In genomic region chr10:95718760-95719159, GRCm38 (mm10) we compare ENCODE assay signal across 30 mouse cellular contexts. TPM values are rescaled to one million over a fixed set of nuclear protein-coding genes. Genes with fewer than 3 reads are reported as not detected.
A peak's percentile ranks its signal among the peaks of the same experiment; 100 is the strongest.
DNase-seq lines count a peak whose midpoint lies in the region; TF ChIP-seq lines count a peak whose summit lies in the region.
"Had no signal": no experiment of that assay in that cellular context is flagged by ENCODE, and none has a peak within 500 bp of the region (broad histone marks: within the 10 kb centered on the region; RNA-seq: fewer than 3 reads in every experiment).

No protein-coding gene starts in this region.

- no peak for DNase-seq in heart, embryonic 10.5 days (ENCODE audit: low spot score)
- DNase-seq in heart, postnatal 36 days, result no peak
- peak; percentile 55 for DNase-seq in R1 (ENCODE audit: low read depth, low spot score)
- no peak for DNase-seq in layer of hippocampus, adult 11-12 months (ENCODE audit: low spot score)
- DNase-seq in cerebellum, postnatal 4 days (ENCODE audit: low spot score in 2 of 2), result no peak
- DNase-seq: adrenal gland, adult 2 months; adrenal gland, postnatal 14 days; cerebellum, adult 11 months; cerebellum, adult 2 months; cerebellum, adult 9-11 months; cerebellum, postnatal 25 days; embryo, embryonic 11 days; gastrocnemius, postnatal 25 days; heart, adult 18-20 months; heart, postnatal 14 days had no signal

- TF ChIP-seq CTCF in ES-Bruce4 (IDR thresholded peaks at IDR 0.05; ENCODE audit: low read depth, low read length), result no peak

- H3K27me3 ChIP-seq in heart, embryonic 10.5 days (ENCODE audit: insufficient read depth, poor library complexity, severe bottlenecking), result no peaks in the 10 kb centered on the region
- H3K27me3 ChIP-seq in ES-Bruce4 (ENCODE audit: control insufficient read depth, insufficient read depth, low read length, poor library complexity, severe bottlenecking), result no peaks in the 10 kb centered on the region
- H3K27me3 ChIP-seq: embryonic facial prominence, embryonic 13.5 days; forebrain, embryonic 12.5 days; forebrain, embryonic 15.5 days; heart, embryonic 13.5 days; hindbrain, embryonic 12.5 days; hindbrain, embryonic 15.5 days had no signal

- H3K9ac ChIP-seq in ES-Bruce4 (ENCODE audit: low read depth, poor library complexity, severe bottlenecking), result no peak overlapping the region
- H3K9ac ChIP-seq: embryonic facial prominence, embryonic 13.5 days; forebrain, embryonic 12.5 days; forebrain, embryonic 15.5 days; heart, embryonic 13.5 days; hindbrain, embryonic 12.5 days; hindbrain, embryonic 15.5 days had no signal

- intact Hi-C loops in heart, postnatal 36 days (cut with DNase I), result no loop called here

- H3K36me3 ChIP-seq in heart, embryonic 10.5 days, result no peaks in the 10 kb centered on the region
- no peaks in the 10 kb centered on the region for H3K36me3 ChIP-seq in ES-Bruce4 (ENCODE audit: control insufficient read depth, insufficient read depth, low read length, poor library complexity, severe bottlenecking)
- H3K36me3 ChIP-seq: embryonic facial prominence, embryonic 10.5 days; embryonic facial prominence, embryonic 13.5 days; forebrain, embryonic 12.5 days; forebrain, embryonic 15.5 days; heart, embryonic 13.5 days; hindbrain, embryonic 12.5 days; hindbrain, embryonic 15.5 days had no signal

- peak; percentile 88 for TF ChIP-seq EP300 in ES-Bruce4 (IDR thresholded peaks at IDR 0.05; ENCODE audit: insufficient read depth, low read depth, low read length)

- H3K4me1 ChIP-seq in heart, embryonic 10.5 days, result peaks cover 16% of the 10 kb centered on the region
- peaks cover 8% of the 10 kb centered on the region for H3K4me1 ChIP-seq in ES-Bruce4 (ENCODE audit: control insufficient read depth, insufficient read depth, low read length)
- H3K4me1 ChIP-seq: forebrain, embryonic 12.5 days; forebrain, embryonic 15.5 days; heart, embryonic 13.5 days; hindbrain, embryonic 15.5 days had no signal

- no peaks in the 10 kb centered on the region for H3K9me3 ChIP-seq in heart, embryonic 10.5 days
- no peaks in the 10 kb centered on the region for H3K9me3 ChIP-seq in ES-Bruce4 (replicated peaks; ENCODE audit: control insufficient read depth, insufficient read depth, low read length, poor library complexity, severe bottlenecking)
- H3K9me3 ChIP-seq: embryonic facial prominence, embryonic 10.5 days; embryonic facial prominence, embryonic 13.5 days; forebrain, embryonic 12.5 days; forebrain, embryonic 15.5 days; hindbrain, embryonic 12.5 days; hindbrain, embryonic 15.5 days had no signal

- H3K4me3 ChIP-seq in heart, embryonic 10.5 days, result no peak overlapping the region
- no peak overlapping the region for H3K4me3 ChIP-seq in ES-Bruce4 (ENCODE audit: low read depth, low read length)
- H3K4me3 ChIP-seq: embryonic facial prominence, embryonic 10.5 days; embryonic facial prominence, embryonic 13.5 days; erythroblast, embryonic 14.5 days; forebrain, embryonic 12.5 days; forebrain, embryonic 15.5 days; heart, embryonic 13.5 days; hindbrain, embryonic 12.5 days; hindbrain, embryonic 15.5 days had no signal

- no peak for TF ChIP-seq POLR2A in ES-Bruce4 (IDR thresholded peaks at IDR 0.05; ENCODE audit: insufficient read depth, low read length)

- WGBS in heart, embryonic 10.5 days, result 27% methylated on average over 1 of the region's 1 CpGs

- peak overlapping the region; percentile 56; the same call in 1 of the 2 replicates for H3K27ac ChIP-seq in heart, embryonic 10.5 days
- peak overlapping the region; percentile 60 for H3K27ac ChIP-seq in ES-Bruce4 (ENCODE audit: insufficient read depth, low read length)
- H3K27ac ChIP-seq: embryonic facial prominence, embryonic 10.5 days; embryonic facial prominence, embryonic 13.5 days; forebrain, embryonic 12.5 days; forebrain, embryonic 15.5 days; heart, embryonic 13.5 days; hindbrain, embryonic 12.5 days; hindbrain, embryonic 15.5 days had no signal

RNA-seq across cellular contexts. Expression of gene Anapc15-ps, which starts 45.5 kb away (rescaled TPM):
- polyA plus RNA-seq in heart, embryonic 10.5 days (2016; fragmentation: Nextera tagmentation; extraction: Ambion mirVana), result not detected in 2 replicates
- total RNA-seq in heart, postnatal 36 days (2021), result not detected
- 3.4 TPM in 1 of 2 replicates, not detected in the other for polyA plus RNA-seq in ES-Bruce4 (2011; ENCODE audit: insufficient read depth, insufficient read length, low read depth, missing spikeins)
- total RNA-seq: adrenal gland, adult 2 months; adrenal gland, postnatal 14 days; adrenal gland, postnatal 4 days; gastrocnemius, adult 8-10 months; gastrocnemius, postnatal 25 days; heart, adult 18-20 months; heart, postnatal 14 days; hematopoietic stem cell, adult 5-6 weeks had no signal
- polyA plus RNA-seq: adrenal gland, adult 2 months; cortical plate, adult 2 months; embryonic facial prominence, embryonic 10.5 days; embryonic facial prominence, embryonic 13.5 days; erythroblast, embryonic 14.5 days; forebrain, embryonic 12.5 days; forebrain, embryonic 15.5 days; gonadal fat pad, adult 2 months; heart, embryonic 13.5 days; hindbrain, embryonic 12.5 days; hindbrain, embryonic 15.5 days; intestine, embryonic 14.5 days had no signal
